Mouse (Mus musculus): ENCODE measurements around the gene Scn3a. TPM values are rescaled to one million over a fixed set of nuclear protein-coding genes. Genes with fewer than 3 reads are reported as not detected.

The Scn3a gene
- total RNA-seq (2014; rRNA removed) = 97.5 and 128 TPM in 2 replicates
- 47.4 and 51.7 TPM in 2 replicates for polyA plus RNA-seq (2015; fragmentation: Nextera tagmentation; extraction: Ambion mirVana)

- H3K36me3 ChIP-seq (ENCODE audit: insufficient read depth, low read length) = no peaks in the 10 kb centered on the region
- peak within 1 kb of the TSS; percentile 46 for H3K4me3 ChIP-seq (ENCODE audit: low read depth, low read length)
- 7% methylated on average over 16 of the region's 16 CpGs for WGBS
- peak within 1 kb of the TSS; percentile 47 for H3K4me2 ChIP-seq (ENCODE audit: low read depth, low read length, poor library complexity, severe bottlenecking)
- peaks cover 5% of the 10 kb centered on the region; the same call in 1 of the 2 replicates for H3K4me1 ChIP-seq (ENCODE audit: insufficient read depth, low read length)
- TF ChIP-seq CTCF (IDR thresholded peaks at IDR 0.05) = peak; percentile 94
- H3K9me3 ChIP-seq (ENCODE audit: low read length) = no peaks in the 10 kb centered on the region
- H3K27me3 ChIP-seq (ENCODE audit: insufficient read depth, low read length) = no peaks in the 10 kb centered on the region
- peak; percentile 81 for DNase-seq (ENCODE audit: low spot score)
- ATAC-seq (ENCODE audit: low FRiP score) = peak; percentile 73; the same call in 1 of the 2 replicates
- H3K27ac ChIP-seq (ENCODE audit: low read depth, low read length) = peak within 1 kb of the TSS; percentile 82
- peak within 1 kb of the TSS; percentile 71 for H3K9ac ChIP-seq (replicated peaks; ENCODE audit: low read length, poor library complexity, severe bottlenecking)
Measured at GRCm38 (mm10) chr2:65566793-65567787, at the start of gene Scn3a. TSS of gene Scn3a (minus strand) at chr2:65567627.

GRCm38 (mm10) chr2:65611887-65612286 is 44.5 kb upstream of the Scn3a start:
- no peak overlapping the region for H3K9ac ChIP-seq (replicated peaks; ENCODE audit: low read length, poor library complexity, severe bottlenecking)
- no peaks in the 10 kb centered on the region for H3K9me3 ChIP-seq (ENCODE audit: low read length)
- H3K36me3 ChIP-seq (ENCODE audit: insufficient read depth, low read length) = no peaks in the 10 kb centered on the region
- DNase-seq (ENCODE audit: low spot score) (no peak), ATAC-seq (ENCODE audit: low FRiP score) (no peak)
- no peak overlapping the region for H3K4me3 ChIP-seq (ENCODE audit: low read depth, low read length)
- no peak overlapping the region for H3K4me2 ChIP-seq (ENCODE audit: low read depth, low read length, poor library complexity, severe bottlenecking)
- 76% methylated on average over 4 of the region's 4 CpGs for WGBS
- no peak for TF ChIP-seq CTCF (IDR thresholded peaks at IDR 0.05)
- H3K27me3 ChIP-seq (ENCODE audit: insufficient read depth, low read length) = no peaks in the 10 kb centered on the region
- no peak overlapping the region for H3K27ac ChIP-seq (ENCODE audit: low read depth, low read length)
- H3K4me1 ChIP-seq (ENCODE audit: insufficient read depth, low read length) = no peaks in the 10 kb centered on the region

- H3K9ac ChIP-seq (replicated peaks; ENCODE audit: low read length, poor library complexity, severe bottlenecking) = no peak overlapping the region
- H3K4me2 ChIP-seq (ENCODE audit: low read depth, low read length, poor library complexity, severe bottlenecking) = no peak overlapping the region
- no peaks in the 10 kb centered on the region for H3K36me3 ChIP-seq (ENCODE audit: insufficient read depth, low read length)
- no peak overlapping the region for H3K27ac ChIP-seq (ENCODE audit: low read depth, low read length)
- H3K9me3 ChIP-seq (ENCODE audit: low read length) = no peaks in the 10 kb centered on the region
- H3K27me3 ChIP-seq (ENCODE audit: insufficient read depth, low read length) = no peaks in the 10 kb centered on the region
- no peak for TF ChIP-seq CTCF (IDR thresholded peaks at IDR 0.05)
- DNase-seq (ENCODE audit: low spot score) = no peak
- no peaks in the 10 kb centered on the region for H3K4me1 ChIP-seq (ENCODE audit: insufficient read depth, low read length)
- no peak for ATAC-seq (ENCODE audit: low FRiP score)
- H3K4me3 ChIP-seq (ENCODE audit: low read depth, low read length) = no peak overlapping the region
Measured at GRCm38 (mm10) chr2:65607813-65608212, 40.4 kb upstream of the Scn3a start.

- H3K9me3 ChIP-seq (ENCODE audit: low read length) = no peaks in the 10 kb centered on the region
- no peak overlapping the region for H3K4me3 ChIP-seq (ENCODE audit: low read depth, low read length)
- no peak overlapping the region for H3K9ac ChIP-seq (replicated peaks; ENCODE audit: low read length, poor library complexity, severe bottlenecking)
- WGBS = 85% methylated on average over 5 of the region's 5 CpGs
- H3K27ac ChIP-seq (ENCODE audit: low read depth, low read length) = no peak overlapping the region
- DNase-seq (ENCODE audit: low spot score) (no peak), ATAC-seq (ENCODE audit: low FRiP score) (no peak)
- H3K27me3 ChIP-seq (ENCODE audit: insufficient read depth, low read length) = no peaks in the 10 kb centered on the region
- H3K36me3 ChIP-seq (ENCODE audit: insufficient read depth, low read length) = no peaks in the 10 kb centered on the region
- TF ChIP-seq CTCF (IDR thresholded peaks at IDR 0.05) = no peak
- H3K4me1 ChIP-seq (ENCODE audit: insufficient read depth, low read length) = no peaks in the 10 kb centered on the region
- no peak overlapping the region for H3K4me2 ChIP-seq (ENCODE audit: low read depth, low read length, poor library complexity, severe bottlenecking)
Measured at GRCm38 (mm10) chr2:65587679-65588078, 20.3 kb upstream of the Scn3a start.

GRCm38 (mm10) chr2:65567925-65568324 is 498 bp upstream of the Scn3a start:
- ATAC-seq (ENCODE audit: low FRiP score) = no peak; the same call in 1 of the 2 replicates
- no peak for TF ChIP-seq CTCF (IDR thresholded peaks at IDR 0.05)
- 93% methylated on average over 4 of the region's 4 CpGs for WGBS

GRCm38 (mm10) chr2:65563898-65564297 is 3.5 kb downstream of the Scn3a start:
- no peak for ATAC-seq (ENCODE audit: low FRiP score)
- TF ChIP-seq CTCF (IDR thresholded peaks at IDR 0.05) = no peak
- H3K9ac ChIP-seq (replicated peaks; ENCODE audit: low read length, poor library complexity, severe bottlenecking) = no peak overlapping the region
- peaks cover 5% of the 10 kb centered on the region; the same call in 1 of the 2 replicates for H3K4me1 ChIP-seq (ENCODE audit: insufficient read depth, low read length)
- no peaks in the 10 kb centered on the region for H3K36me3 ChIP-seq (ENCODE audit: insufficient read depth, low read length)
- no peak overlapping the region for H3K27ac ChIP-seq (ENCODE audit: low read depth, low read length)
- peak overlapping the region; percentile 46 for H3K4me3 ChIP-seq (ENCODE audit: low read depth, low read length)
- no peaks in the 10 kb centered on the region for H3K27me3 ChIP-seq (ENCODE audit: insufficient read depth, low read length)
- peak; percentile 18 for DNase-seq (ENCODE audit: low spot score)
- peak overlapping the region; percentile 47 for H3K4me2 ChIP-seq (ENCODE audit: low read depth, low read length, poor library complexity, severe bottlenecking)
- WGBS = 9% methylated on average over 4 of the region's 4 CpGs
- no peaks in the 10 kb centered on the region for H3K9me3 ChIP-seq (ENCODE audit: low read length)

More at GRCm38 (mm10) chr2:65567925-65568324, 498 bp upstream of the Scn3a start:
- Histone ChIP-seq H3K4me1 (ENCODE audit: insufficient read depth, low read length) (peaks cover 5% of the 10 kb centered on the region; the same call in 1 of the 2 replicates), H3K4me2 (ENCODE audit: low read depth, low read length, poor library complexity, severe bottlenecking) (no peak overlapping the region), H3K36me3 (ENCODE audit: insufficient read depth, low read length) (no peaks in the 10 kb centered on the region), H3K9ac (replicated peaks; ENCODE audit: low read length, poor library complexity, severe bottlenecking) (no peak overlapping the region), H3K27me3 (ENCODE audit: insufficient read depth, low read length) (no peaks in the 10 kb centered on the region), H3K9me3 (ENCODE audit: low read length) (no peaks in the 10 kb centered on the region), H3K4me3 (ENCODE audit: low read depth, low read length) (no peak overlapping the region), H3K27ac (ENCODE audit: low read depth, low read length) (no peak overlapping the region)
- no peak for DNase-seq (ENCODE audit: low spot score)

Data from midbrain, postnatal 0 days (tissue).